Mouse (Mus musculus) adipocyte (in vitro differentiated cells): ENCODE measurements around the gene Dnah8.

Experiments used
- DNase-seq: peaks from one replicate; pipeline ENCODE4 v3.0.0-alpha.2; 2016; ENCODE audit warnings: low spot score

Dnah8 gene

GRCm38 (mm10) chr17:30749391-30749790, 125.2 kb downstream of the Dnah8 start:
- no peak for DNase-seq

- no peak for DNase-seq
Measured at GRCm38 (mm10) chr17:30750269-30750668, 126.1 kb downstream of the Dnah8 start.

- no peak for DNase-seq
Measured at GRCm38 (mm10) chr17:30752370-30752818, 128.2 kb downstream of the Dnah8 start.

- DNase-seq = no peak
Measured at GRCm38 (mm10) chr17:30753201-30753600, 129.0 kb downstream of the Dnah8 start.

- DNase-seq = no peak
Measured at GRCm38 (mm10) chr17:30756771-30757170, 132.6 kb downstream of the Dnah8 start.

GRCm38 (mm10) chr17:30760307-30760706, 136.2 kb downstream of the Dnah8 start:
- no peak for DNase-seq

- DNase-seq = no peak
Measured at GRCm38 (mm10) chr17:30764276-30764675, 140.1 kb downstream of the Dnah8 start.

GRCm38 (mm10) chr17:30774416-30774815, 150.3 kb downstream of the Dnah8 start:
- DNase-seq = no peak

- DNase-seq = no peak
Measured at GRCm38 (mm10) chr17:30775096-30775495, 150.9 kb downstream of the Dnah8 start.

GRCm38 (mm10) chr17:30781046-30781445, 156.9 kb downstream of the Dnah8 start:
- DNase-seq = no peak

GRCm38 (mm10) chr17:30782286-30782685, 158.1 kb downstream of the Dnah8 start:
- no peak for DNase-seq

GRCm38 (mm10) chr17:30788361-30788760, 164.2 kb downstream of the Dnah8 start:
- no peak for DNase-seq

GRCm38 (mm10) chr17:30790816-30791215, 166.7 kb downstream of the Dnah8 start:
- no peak for DNase-seq

GRCm38 (mm10) chr17:30792396-30792795, 168.2 kb downstream of the Dnah8 start:
- DNase-seq = no peak

- DNase-seq = no peak
Measured at GRCm38 (mm10) chr17:30796616-30797015, 172.5 kb downstream of the Dnah8 start.

- no peak for DNase-seq
Measured at GRCm38 (mm10) chr17:30800261-30800985, 176.3 kb downstream of the Dnah8 start.

GRCm38 (mm10) chr17:30803668-30804067, 179.5 kb downstream of the Dnah8 start:
- DNase-seq = no peak

- DNase-seq = no peak
Measured at GRCm38 (mm10) chr17:30804955-30805354, 180.8 kb downstream of the Dnah8 start.

- DNase-seq = no peak
Measured at GRCm38 (mm10) chr17:30805511-30806059, 181.4 kb downstream of the Dnah8 start.

- no peak for DNase-seq
Measured at GRCm38 (mm10) chr17:30808866-30809660, 184.9 kb downstream of the Dnah8 start.

- no peak for DNase-seq
Measured at GRCm38 (mm10) chr17:30809926-30810660, 185.9 kb downstream of the Dnah8 start.

- no peak for DNase-seq
Measured at GRCm38 (mm10) chr17:30818543-30818942, 194.4 kb downstream of the Dnah8 start.
